Mouse (Mus musculus) spleen, adult 2 months (tissue): ENCODE results near the gene Stk39. TPM values are rescaled to one million over a fixed set of nuclear protein-coding genes. Genes with fewer than 3 reads are reported as not detected.

Experiments
- DNase-seq, 2 experiments: peaks; one replicate each; pipeline versions ENCODE4 v3.0.0 to v3.0.0-alpha.2; 2012 to 2021; ENCODE audit warnings: low spot score in 2 of 2, low read depth in 1 of 2
- H3K27ac ChIP-seq: fragments of 200-500 bp; 2 replicates; pipeline ENCODE4 v1.5.1; 2012; ENCODE audit warnings: low read length, inconsistent platforms; ENCODE audit not compliant: insufficient read depth
- H3K27me3 ChIP-seq: fragments of 200-500 bp; 2 replicates; pipeline ENCODE4 v1.6.1; 2012; ENCODE audit warnings: mild to moderate bottlenecking, moderate library complexity, low read length, inconsistent platforms; ENCODE audit not compliant: control insufficient read depth, insufficient read depth
- H3K36me3 ChIP-seq: fragments of 200-500 bp; 2 replicates; pipeline ENCODE4 v1.6.1; 2012; ENCODE audit warnings: mild to moderate bottlenecking, low read length, inconsistent platforms; ENCODE audit not compliant: control insufficient read depth, insufficient read depth
- H3K4me1 ChIP-seq: fragments of 200-500 bp; 2 replicates; pipeline ENCODE4 v1.6.1; 2011; ENCODE audit warnings: inconsistent platforms; ENCODE audit not compliant: control insufficient read depth, insufficient read depth, insufficient read length
- H3K4me3 ChIP-seq: fragments of 200-500 bp; 2 replicates; pipeline ENCODE4 v1.5.1; 2011; ENCODE audit warnings: mild to moderate bottlenecking, inconsistent platforms; ENCODE audit not compliant: insufficient read depth, insufficient read length; ENCODE audit errors: extremely low read depth
- CTCF ChIP-seq: fragments of 200-500 bp; IDR thresholded peaks from 2 replicates; pipeline ENCODE4 v1.5.1; 2011; ENCODE audit warnings: mild to moderate bottlenecking, inconsistent platforms; ENCODE audit not compliant: insufficient read depth, insufficient read length, insufficient replicate concordance; ENCODE audit errors: extremely low read depth
- POLR2A ChIP-seq: fragments of 200-500 bp; IDR thresholded peaks from 2 replicates; pipeline ENCODE4 v1.6.1; 2011; ENCODE audit warnings: low read depth, low read length, inconsistent platforms
- WGBS: fragments of 180-500 bp; shearing (Covaris S2); methylation state at CpG from one replicate; pipeline ENCODE4 v1.1.7; 2018; 5-methylcytosine and 5-hydroxymethylcytosine counted together
- polyA plus RNA-seq: library from polyadenylated mRNA; depleted of rRNA; stranded (reverse); fragments of >200 nt; gene quantifications from 2 replicates; pipeline ENCODE4 v1.2.3, GENCODE M21; 2012

Stk39 gene
- polyA plus RNA-seq, 1 experiment = 3.8 TPM

- DNase-seq = no peak
- WGBS = 95% methylated on average over 5 of the region's 5 CpGs
- Histone ChIP-seq H3K4me3 (no peak overlapping the region), H3K27me3 (no peaks in the 10 kb centered on the region; the same call in 1 of the 2 replicates), H3K27ac (no peak overlapping the region), H3K36me3 (no peaks in the 10 kb centered on the region), H3K4me1 (no peaks in the 10 kb centered on the region)
- TF ChIP-seq POLR2A = no peak
- no peak for TF ChIP-seq CTCF
These were observed 10.8 kb upstream of the Stk39 start for GRCm38 (mm10) chr2:68482896-68483295.

- DNase-seq = no peak
- no peaks in the 10 kb centered on the region for H3K36me3 ChIP-seq
These were observed 7.8 kb upstream of the Stk39 start for GRCm38 (mm10) chr2:68479823-68480222.

GRCm38 (mm10) chr2:68472921-68473320, 853 bp upstream of the Stk39 start:
- peaks cover 9% of the 10 kb centered on the region; the same call in 1 of the 2 replicates for H3K4me1 ChIP-seq
- no peaks in the 10 kb centered on the region for H3K36me3 ChIP-seq
- no peak for DNase-seq
- WGBS = 88% methylated on average over 4 of the region's 4 CpGs
- peaks cover 13% of the 10 kb centered on the region for H3K27me3 ChIP-seq
- H3K4me3 ChIP-seq = no peak overlapping the region
- TF ChIP-seq CTCF (no peak), POLR2A (no peak)
- no peak overlapping the region for H3K27ac ChIP-seq

More at GRCm38 (mm10) chr2:68479823-68480222, 7.8 kb upstream of the Stk39 start:
- WGBS = 92% methylated on average over 10 of the region's 10 CpGs
- H3K27ac ChIP-seq = no peak overlapping the region
- H3K4me3 ChIP-seq = no peak overlapping the region
- TF ChIP-seq CTCF (no peak), POLR2A (no peak)
- H3K27me3 ChIP-seq = no peaks in the 10 kb centered on the region; the same call in 1 of the 2 replicates
- H3K4me1 ChIP-seq = no peaks in the 10 kb centered on the region

- Histone ChIP-seq H3K27me3 (peaks cover 13% of the 10 kb centered on the region), H3K4me1 (peaks cover 9% of the 10 kb centered on the region; the same call in 1 of the 2 replicates), H3K4me3 (no peak overlapping the region), H3K36me3 (no peaks in the 10 kb centered on the region), H3K27ac (no peak overlapping the region)
- TF ChIP-seq POLR2A (no peak), CTCF (no peak)
- WGBS = 22% methylated on average over 5 of the region's 5 CpGs
- DNase-seq = no peak
These were observed 463 bp upstream of the Stk39 start for GRCm38 (mm10) chr2:68472551-68472910.

GRCm38 (mm10) chr2:68470891-68471758, 943 bp downstream of the Stk39 start:
- no peaks in the 10 kb centered on the region for H3K36me3 ChIP-seq
- H3K27me3 ChIP-seq = peaks cover 13% of the 10 kb centered on the region
- peak overlapping the region; percentile 41; the same call in 1 of the 2 replicates for H3K27ac ChIP-seq
- H3K4me3 ChIP-seq = peak overlapping the region; percentile 58
- WGBS = 2% methylated on average over 79 of the region's 87 CpGs
- no peak for TF ChIP-seq CTCF
- no peak for TF ChIP-seq POLR2A
- peaks cover 9% of the 10 kb centered on the region; the same call in 1 of the 2 replicates for H3K4me1 ChIP-seq
- peak in 1 of 2 experiments; percentile 17 for DNase-seq

- Histone ChIP-seq H3K27ac (no peak overlapping the region), H3K4me1 (peaks cover 9% of the 10 kb centered on the region; the same call in 1 of the 2 replicates), H3K36me3 (no peaks in the 10 kb centered on the region), H3K4me3 (no peak overlapping the region), H3K27me3 (peaks cover 13% of the 10 kb centered on the region)
- WGBS = 96% methylated on average over 3 of the region's 3 CpGs
- no peak for DNase-seq
- TF ChIP-seq CTCF (no peak), POLR2A (no peak)
These were observed 2.6 kb downstream of the Stk39 start for GRCm38 (mm10) chr2:68469491-68469890.

GRCm38 (mm10) chr2:68468698-68469097, 3.4 kb downstream of the Stk39 start:
- WGBS = 73% methylated on average over 7 of the region's 7 CpGs
- DNase-seq = no peak
- TF ChIP-seq CTCF (no peak), POLR2A (no peak)

More at GRCm38 (mm10) chr2:68468698-68469097, 3.4 kb downstream of the Stk39 start:
- H3K4me3 ChIP-seq = no peak overlapping the region
- H3K36me3 ChIP-seq = no peaks in the 10 kb centered on the region
- H3K4me1 ChIP-seq = peaks cover 9% of the 10 kb centered on the region; the same call in 1 of the 2 replicates
- H3K27ac ChIP-seq = no peak overlapping the region
- H3K27me3 ChIP-seq = peaks cover 13% of the 10 kb centered on the region
